Mouse (Mus musculus): ENCODE data around the gene Fkbp15.

GRCm38 (mm10) chr4:62250896-62251544 lies 109.3 kb downstream of the Fkbp15 start:
- TF ChIP-seq CTCF (IDR thresholded peaks at IDR 0.05; ENCODE audit: low read depth): peak; percentile 61
- TF ChIP-seq EP300 (optimal IDR thresholded peaks at IDR 0.05): no peak
